Mouse (Mus musculus): ENCODE measurements at regions not wholly inside any gene's neighbourhood (a gene's known extent, or its start where the extent isn't known, plus 50 kb on each side); places are given as distances from the start of the nearest gene placed in this dataset.
A peak's percentile ranks its signal among the peaks of the same experiment; 100 is the strongest.

GRCm38 (mm10) chr2:161332653-161333052, 223.8 kb upstream of the Chd6 start:
- WGBS, result 52% methylated on average over 2 of the region's 2 CpGs
- Histone ChIP-seq H3K4me3 (no peak overlapping the region), H3K27ac (no peak overlapping the region), H3K4me1 (replicated peaks) (no peaks in the 10 kb centered on the region; the same call in 1 of the 2 replicates), H3K27me3 (ENCODE audit: insufficient read depth, poor library complexity, severe bottlenecking) (no peaks in the 10 kb centered on the region), H3K36me3 (no peaks in the 10 kb centered on the region), H3K9me3 (no peaks in the 10 kb centered on the region)
- DNase-seq (ENCODE audit: low spot score), result no peak

- Histone ChIP-seq H3K4me1 (replicated peaks) (no peaks in the 10 kb centered on the region; the same call in 1 of the 2 replicates), H3K4me3 (no peak overlapping the region), H3K36me3 (no peaks in the 10 kb centered on the region), H3K9me3 (no peaks in the 10 kb centered on the region), H3K27ac (no peak overlapping the region), H3K27me3 (ENCODE audit: insufficient read depth, poor library complexity, severe bottlenecking) (no peaks in the 10 kb centered on the region)
- 92% methylated on average over 10 of the region's 10 CpGs for WGBS
- DNase-seq (ENCODE audit: low spot score), result no peak
These were observed 223.0 kb upstream of the Chd6 start for GRCm38 (mm10) chr2:161331850-161332365.

GRCm38 (mm10) chr2:161302796-161303195, 193.9 kb upstream of the Chd6 start:
- 82% methylated on average over 3 of the region's 3 CpGs for WGBS
- H3K36me3 ChIP-seq, result no peaks in the 10 kb centered on the region
- DNase-seq (ENCODE audit: low spot score), result no peak
- no peak overlapping the region for H3K4me3 ChIP-seq
- no peaks in the 10 kb centered on the region for H3K9me3 ChIP-seq
- H3K4me1 ChIP-seq (replicated peaks), result no peaks in the 10 kb centered on the region
- no peak overlapping the region for H3K27ac ChIP-seq
- H3K27me3 ChIP-seq (ENCODE audit: insufficient read depth, poor library complexity, severe bottlenecking), result no peaks in the 10 kb centered on the region

GRCm38 (mm10) chr2:161268861-161269413, 160.1 kb upstream of the Chd6 start:
- H3K4me1 ChIP-seq (replicated peaks), result peaks cover 5% of the 10 kb centered on the region; the same call in 1 of the 2 replicates
- peak; percentile 8 for DNase-seq (ENCODE audit: low spot score)
- no peaks in the 10 kb centered on the region for H3K9me3 ChIP-seq
- H3K36me3 ChIP-seq, result no peaks in the 10 kb centered on the region
- no peak overlapping the region for H3K4me3 ChIP-seq
- H3K27ac ChIP-seq, result no peak overlapping the region
- H3K27me3 ChIP-seq (ENCODE audit: insufficient read depth, poor library complexity, severe bottlenecking), result no peaks in the 10 kb centered on the region
- 67% methylated on average over 9 of the region's 9 CpGs for WGBS

- H3K27ac ChIP-seq, result no peak overlapping the region
- WGBS, result 35% methylated on average over 5 of the region's 5 CpGs
- H3K27me3 ChIP-seq (ENCODE audit: insufficient read depth, poor library complexity, severe bottlenecking), result no peaks in the 10 kb centered on the region
- peaks cover 5% of the 10 kb centered on the region; the same call in 1 of the 2 replicates for H3K4me1 ChIP-seq (replicated peaks)
- no peaks in the 10 kb centered on the region for H3K9me3 ChIP-seq
- no peak overlapping the region for H3K4me3 ChIP-seq
- DNase-seq (ENCODE audit: low spot score), result no peak
- H3K36me3 ChIP-seq, result no peaks in the 10 kb centered on the region
These were observed 157.6 kb upstream of the Chd6 start for GRCm38 (mm10) chr2:161266476-161266875.

GRCm38 (mm10) chr2:161265211-161265610, 156.3 kb upstream of the Chd6 start:
- Histone ChIP-seq H3K27ac (no peak overlapping the region), H3K4me3 (no peak overlapping the region), H3K9me3 (no peaks in the 10 kb centered on the region), H3K27me3 (ENCODE audit: insufficient read depth, poor library complexity, severe bottlenecking) (no peaks in the 10 kb centered on the region), H3K36me3 (no peaks in the 10 kb centered on the region), H3K4me1 (replicated peaks) (peaks cover 5% of the 10 kb centered on the region; the same call in 1 of the 2 replicates)
- 73% methylated on average over 8 of the region's 8 CpGs for WGBS
- no peak for DNase-seq (ENCODE audit: low spot score)

- DNase-seq (ENCODE audit: low spot score), result no peak
- Histone ChIP-seq H3K27me3 (ENCODE audit: insufficient read depth, poor library complexity, severe bottlenecking) (no peaks in the 10 kb centered on the region), H3K36me3 (no peaks in the 10 kb centered on the region), H3K9me3 (no peaks in the 10 kb centered on the region), H3K4me3 (no peak overlapping the region), H3K27ac (no peak overlapping the region), H3K4me1 (replicated peaks) (0 out of 2 replicates have a peak, but pooled peaks cover 4% of the 10 kb centered on the region)
- 92% methylated on average over 2 of the region's 2 CpGs for WGBS
These were observed 143.9 kb upstream of the Chd6 start for GRCm38 (mm10) chr2:161252761-161253160.

GRCm38 (mm10) chr2:161241665-161242064, 132.8 kb upstream of the Chd6 start:
- Histone ChIP-seq H3K36me3 (no peaks in the 10 kb centered on the region), H3K4me3 (no peak overlapping the region), H3K27ac (no peak overlapping the region), H3K4me1 (replicated peaks) (no peaks in the 10 kb centered on the region), H3K9me3 (no peaks in the 10 kb centered on the region), H3K27me3 (ENCODE audit: insufficient read depth, poor library complexity, severe bottlenecking) (no peaks in the 10 kb centered on the region)
- WGBS, result 88% methylated on average over 6 of the region's 6 CpGs
- DNase-seq (ENCODE audit: low spot score), result no peak

GRCm38 (mm10) chr2:161237280-161237819, 128.5 kb upstream of the Chd6 start:
- Histone ChIP-seq H3K4me3 (no peak overlapping the region), H3K27ac (no peak overlapping the region), H3K9me3 (no peaks in the 10 kb centered on the region), H3K4me1 (replicated peaks) (no peaks in the 10 kb centered on the region), H3K27me3 (ENCODE audit: insufficient read depth, poor library complexity, severe bottlenecking) (no peaks in the 10 kb centered on the region), H3K36me3 (no peaks in the 10 kb centered on the region)
- 83% methylated on average over 9 of the region's 9 CpGs for WGBS
- DNase-seq (ENCODE audit: low spot score), result no peak

GRCm38 (mm10) chr2:161233155-161233741, 124.4 kb upstream of the Chd6 start:
- Histone ChIP-seq H3K4me1 (replicated peaks) (no peaks in the 10 kb centered on the region), H3K27me3 (ENCODE audit: insufficient read depth, poor library complexity, severe bottlenecking) (no peaks in the 10 kb centered on the region), H3K36me3 (no peaks in the 10 kb centered on the region), H3K9me3 (no peaks in the 10 kb centered on the region), H3K4me3 (no peak overlapping the region), H3K27ac (no peak overlapping the region)
- no peak for DNase-seq (ENCODE audit: low spot score)
- 88% methylated on average over 9 of the region's 9 CpGs for WGBS

- no peaks in the 10 kb centered on the region for H3K27me3 ChIP-seq (ENCODE audit: insufficient read depth, poor library complexity, severe bottlenecking)
- no peak for DNase-seq (ENCODE audit: low spot score)
- H3K9me3 ChIP-seq, result no peaks in the 10 kb centered on the region
- no peak overlapping the region for H3K27ac ChIP-seq
- no peaks in the 10 kb centered on the region for H3K4me1 ChIP-seq (replicated peaks)
- no peaks in the 10 kb centered on the region for H3K36me3 ChIP-seq
- 71% methylated on average over 4 of the region's 4 CpGs for WGBS
- H3K4me3 ChIP-seq, result no peak overlapping the region
These were observed 122.5 kb upstream of the Chd6 start for GRCm38 (mm10) chr2:161231405-161231804.

- Histone ChIP-seq H3K27ac (0 out of 2 replicates have a peak overlapping the region, but pooled peaks have one; percentile 29), H3K36me3 (no peaks in the 10 kb centered on the region), H3K4me1 (replicated peaks) (peaks cover 11% of the 10 kb centered on the region; the same call in 1 of the 2 replicates), H3K9me3 (no peaks in the 10 kb centered on the region), H3K27me3 (ENCODE audit: insufficient read depth, poor library complexity, severe bottlenecking) (no peaks in the 10 kb centered on the region), H3K4me3 (no peak overlapping the region)
- WGBS, result 73% methylated on average over 8 of the region's 8 CpGs
- no peak for DNase-seq (ENCODE audit: low spot score)
These were observed 106.9 kb upstream of the Chd6 start for GRCm38 (mm10) chr2:161215736-161216135.

All from hindbrain, embryonic 10.5 days (tissue).